Mouse (Mus musculus) cerebellum, adult 2 months (tissue): Measurements from ENCODE around the gene Clvs2.

ENCODE experiments used
- CTCF ChIP-seq: fragments of 200-500 bp; IDR thresholded peaks from 2 replicates; pipeline ENCODE4 v1.5.1; 2011; ENCODE audit warnings: low read depth, mild to moderate bottlenecking, control low read depth, low read length, moderate library complexity, borderline replicate concordance; ENCODE audit not compliant: insufficient read depth
- POLR2A ChIP-seq: fragments of 200-500 bp; IDR thresholded peaks from 2 replicates; pipeline ENCODE4 v1.6.1; 2011; ENCODE audit warnings: low read length, control low read depth, borderline replicate concordance; ENCODE audit not compliant: insufficient read depth

GRCm38 (mm10) chr10:33540331-33540730 is 84.2 kb downstream of the Clvs2 start:
- TF ChIP-seq CTCF (no peak), POLR2A (no peak)
